Mouse (Mus musculus) adipose tissue, adult 10 weeks (tissue): Measurements from ENCODE around the gene C1qtnf4. TPM values are rescaled to one million over a fixed set of nuclear protein-coding genes. Genes with fewer than 3 reads are reported as not detected.

ENCODE experiments used
- polyA plus RNA-seq: library from polyadenylated mRNA; stranded (reverse); fragments of 350-450 nt; fragmentation: Illumina TruSeq; extraction: RNeasy Lipid Tissue Mini Kit (QIAGEN cat#74804); gene quantifications from one replicate; pipeline ENCODE4 v1.2.3, GENCODE M21; 2014; ENCODE audit warnings: low read depth, low replicate concordance

C1qtnf4 gene
- 8.5 TPM for polyA plus RNA-seq

GRCm38 (mm10) chr2:90885218-90886041, at the start of gene C1qtnf4:
Gene C1qtnf4 (plus strand): TSS chr2:90885860.

GRCm38 (mm10) chr2:90846955-90847680, 38.5 kb upstream of the C1qtnf4 start, which contains the start of gene Mtch2:
Gene Mtch2 (plus strand): TSS chr2:90847155.

GRCm38 (mm10) chr2:90904076-90904855, 18.6 kb downstream of the C1qtnf4 start, which contains the start of the genes Kbtbd4 and Ndufs3:
Gene Kbtbd4 (plus strand): TSS chr2:90904740.
Gene Ndufs3 (minus strand): TSS chr2:90904827.

Other genes with a start within 250 kb of the C1qtnf4 start
- gene Nup160, start 208.6 kb upstream of the C1qtnf4 start, polyA plus RNA-seq = 9.6 TPM
- gene Fnbp4, start 140.5 kb upstream of the C1qtnf4 start, polyA plus RNA-seq = 58.7 TPM
- 2.7 TPM for gene Agbl2, start 103.1 kb upstream of the C1qtnf4 start, polyA plus RNA-seq
- 140 TPM for gene Mtch2, start 38.7 kb upstream of the C1qtnf4 start, polyA plus RNA-seq
- 15.2 TPM for gene Kbtbd4, start 18.9 kb downstream of the C1qtnf4 start, polyA plus RNA-seq
- gene Ndufs3, start 19.0 kb downstream of the C1qtnf4 start, polyA plus RNA-seq = 156 TPM
- gene Celf1, start 54.5 kb downstream of the C1qtnf4 start, polyA plus RNA-seq = 47.5 TPM
- not detected for gene Rapsn, start 149.8 kb downstream of the C1qtnf4 start, polyA plus RNA-seq
- 158 TPM for gene Psmc3, start 168.1 kb downstream of the C1qtnf4 start, polyA plus RNA-seq
- 41.0 TPM for gene Slc39a13, start 184.6 kb downstream of the C1qtnf4 start, polyA plus RNA-seq
- gene Spi1, start 196.5 kb downstream of the C1qtnf4 start, polyA plus RNA-seq = 15.1 TPM
- gene Mybpc3, start 232.3 kb downstream of the C1qtnf4 start, polyA plus RNA-seq = 0.09 TPM